Mouse (Mus musculus): ENCODE results near the gene Pcbp3. TPM values are rescaled to one million over a fixed set of nuclear protein-coding genes. Genes with fewer than 3 reads are reported as not detected.
A peak's percentile ranks its signal among the peaks of the same experiment; 100 is the strongest.

The Pcbp3 gene
- polyA plus RNA-seq, 1 experiment from 2014 or later = 12.6 TPM

DNA sequence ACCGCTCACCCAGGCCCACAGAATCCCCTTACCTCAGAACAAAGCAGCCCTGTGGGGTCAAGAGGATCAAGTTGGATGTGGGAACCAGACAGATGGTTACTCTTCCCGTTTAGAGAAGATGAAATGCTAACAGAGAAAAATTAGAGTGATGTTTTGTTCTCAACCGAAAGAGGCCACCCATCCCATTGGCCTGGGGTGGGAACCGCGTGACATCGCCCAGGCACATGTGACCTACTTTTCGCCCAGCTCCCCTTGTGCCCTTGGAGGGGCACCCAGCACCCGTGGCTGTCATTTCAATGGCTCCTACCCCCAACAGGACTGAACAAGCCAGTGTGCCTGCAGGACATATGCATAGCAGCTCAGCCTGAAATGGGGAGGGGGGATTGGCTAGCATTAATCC, 139.0 kb downstream of the Pcbp3 start:
- H3K4me2 ChIP-seq = no peak overlapping the region
- no peak overlapping the region for H3K4me3 ChIP-seq
- no peaks in the 10 kb centered on the region for H3K36me3 ChIP-seq
- no peaks in the 10 kb centered on the region for H3K4me1 ChIP-seq (replicated peaks)
- ATAC-seq (ENCODE audit: insufficient number of reproducible peaks, low FRiP score) = no peak
- 81% methylated on average over 8 of the region's 8 CpGs for WGBS
- H3K27me3 ChIP-seq (replicated peaks) = no peaks in the 10 kb centered on the region
- no peak overlapping the region for H3K27ac ChIP-seq (ENCODE audit: poor library complexity, severe bottlenecking)
- no peaks in the 10 kb centered on the region for H3K9me3 ChIP-seq (replicated peaks)
- H3K9ac ChIP-seq = no peak overlapping the region

DNA sequence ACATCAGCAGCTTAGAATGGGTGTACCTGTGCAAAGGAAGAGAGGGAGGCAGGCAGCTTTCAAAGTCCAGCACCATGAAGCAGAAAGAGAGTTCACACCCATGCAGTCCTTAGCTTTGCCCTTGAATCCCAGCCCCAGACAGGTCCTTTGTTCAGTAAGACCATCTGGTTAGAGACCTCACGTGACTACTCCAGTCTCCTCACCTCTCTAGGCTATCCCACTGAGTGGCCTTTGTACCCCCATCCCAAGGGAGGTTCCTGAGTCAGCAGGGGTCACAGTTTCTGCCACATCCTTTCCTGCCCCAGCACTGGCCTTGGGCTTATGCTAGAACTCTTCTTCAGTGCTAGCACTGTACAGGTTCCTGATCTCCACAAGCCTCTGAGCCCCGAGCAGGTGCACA, 142.4 kb downstream of the Pcbp3 start:
- WGBS = 58% methylated on average over 2 of the region's 2 CpGs
- Histone ChIP-seq H3K4me1 (replicated peaks) (peaks cover 9% of the 10 kb centered on the region; the same call in 1 of the 2 replicates), H3K4me2 (no peak overlapping the region), H3K9me3 (replicated peaks) (no peaks in the 10 kb centered on the region), H3K4me3 (no peak overlapping the region), H3K9ac (no peak overlapping the region), H3K36me3 (no peaks in the 10 kb centered on the region), H3K27ac (ENCODE audit: poor library complexity, severe bottlenecking) (no peak overlapping the region), H3K27me3 (replicated peaks) (no peaks in the 10 kb centered on the region)
- no peak for ATAC-seq (ENCODE audit: insufficient number of reproducible peaks, low FRiP score)

- 85% methylated on average over 2 of the region's 2 CpGs for WGBS
- Histone ChIP-seq H3K9ac (no peak overlapping the region), H3K27me3 (replicated peaks) (no peaks in the 10 kb centered on the region), H3K36me3 (no peaks in the 10 kb centered on the region), H3K27ac (ENCODE audit: poor library complexity, severe bottlenecking) (no peak overlapping the region), H3K4me3 (no peak overlapping the region), H3K4me1 (replicated peaks) (peaks cover 11% of the 10 kb centered on the region), H3K9me3 (replicated peaks) (no peaks in the 10 kb centered on the region), H3K4me2 (no peak overlapping the region)
- ATAC-seq (ENCODE audit: insufficient number of reproducible peaks, low FRiP score) = no peak
Observed at GRCm38 (mm10) chr10:76818337-76818736, 143.3 kb downstream of the Pcbp3 start.

GRCm38 (mm10) chr10:76816930-76817329, 144.8 kb downstream of the Pcbp3 start:
- WGBS = 73% methylated on average over 1 of the region's 1 CpGs
- no peak for ATAC-seq (ENCODE audit: insufficient number of reproducible peaks, low FRiP score)
- H3K4me2 ChIP-seq = no peak overlapping the region

DNA sequence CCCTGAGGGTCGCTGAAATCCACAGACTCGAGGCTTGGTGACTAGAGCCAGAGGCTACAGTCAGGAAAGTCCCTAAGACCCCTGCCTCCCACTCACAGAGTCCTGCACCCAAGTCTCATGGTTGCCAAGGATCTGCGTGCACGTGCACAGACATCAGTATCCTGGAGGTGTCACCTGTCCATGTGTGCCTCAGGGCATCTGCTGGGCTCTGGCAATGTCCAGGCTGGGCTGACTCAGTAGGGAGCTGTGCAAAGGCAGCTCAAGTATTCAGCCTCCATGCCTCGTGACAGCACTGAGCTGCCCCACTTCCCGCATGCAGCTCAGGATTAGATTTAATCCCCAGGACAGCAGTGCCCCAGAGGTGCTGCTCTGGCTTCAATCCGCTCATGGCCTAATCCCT, 145.3 kb downstream of the Pcbp3 start:
- Histone ChIP-seq H3K4me3 (no peak overlapping the region), H3K27me3 (replicated peaks) (no peaks in the 10 kb centered on the region), H3K27ac (ENCODE audit: poor library complexity, severe bottlenecking) (no peak overlapping the region), H3K4me1 (replicated peaks) (peaks cover 13% of the 10 kb centered on the region), H3K9ac (no peak overlapping the region), H3K9me3 (replicated peaks) (no peaks in the 10 kb centered on the region), H3K36me3 (no peaks in the 10 kb centered on the region), H3K4me2 (no peak overlapping the region)
- ATAC-seq (ENCODE audit: insufficient number of reproducible peaks, low FRiP score) = no peak
- whole genome bisulfite sequencing = 59% methylated on average over 7 of the region's 7 CpGs

More at GRCm38 (mm10) chr10:76816930-76817329, 144.8 kb downstream of the Pcbp3 start:
- peaks cover 13% of the 10 kb centered on the region for H3K4me1 ChIP-seq (replicated peaks)
- no peak overlapping the region for H3K4me3 ChIP-seq
- H3K9me3 ChIP-seq (replicated peaks) = no peaks in the 10 kb centered on the region
- H3K36me3 ChIP-seq = no peaks in the 10 kb centered on the region
- H3K27ac ChIP-seq (ENCODE audit: poor library complexity, severe bottlenecking) = no peak overlapping the region
- no peaks in the 10 kb centered on the region for H3K27me3 ChIP-seq (replicated peaks)
- H3K9ac ChIP-seq = no peak overlapping the region

- no peaks in the 10 kb centered on the region for H3K36me3 ChIP-seq
- H3K4me2 ChIP-seq = no peak overlapping the region
- H3K27ac ChIP-seq (ENCODE audit: poor library complexity, severe bottlenecking) = no peak overlapping the region
- ATAC-seq (ENCODE audit: insufficient number of reproducible peaks, low FRiP score) = no peak
- WGBS = 62% methylated on average over 4 of the region's 4 CpGs
- H3K4me3 ChIP-seq = no peak overlapping the region
- H3K4me1 ChIP-seq (replicated peaks) = peaks cover 13% of the 10 kb centered on the region
- H3K9me3 ChIP-seq (replicated peaks) = no peaks in the 10 kb centered on the region
- H3K27me3 ChIP-seq (replicated peaks) = no peaks in the 10 kb centered on the region
- H3K9ac ChIP-seq = no peak overlapping the region
Observed at GRCm38 (mm10) chr10:76815481-76815880, 146.2 kb downstream of the Pcbp3 start.

- Histone ChIP-seq H3K9ac (no peak overlapping the region), H3K4me3 (no peak overlapping the region), H3K27me3 (replicated peaks) (no peaks in the 10 kb centered on the region), H3K4me2 (no peak overlapping the region), H3K27ac (ENCODE audit: poor library complexity, severe bottlenecking) (no peak overlapping the region), H3K4me1 (replicated peaks) (peaks cover 18% of the 10 kb centered on the region), H3K9me3 (replicated peaks) (no peaks in the 10 kb centered on the region), H3K36me3 (no peaks in the 10 kb centered on the region)
- 81% methylated on average over 8 of the region's 8 CpGs for WGBS
- no peak for ATAC-seq (ENCODE audit: insufficient number of reproducible peaks, low FRiP score)
Observed at GRCm38 (mm10) chr10:76814811-76815210, 146.9 kb downstream of the Pcbp3 start.

DNA sequence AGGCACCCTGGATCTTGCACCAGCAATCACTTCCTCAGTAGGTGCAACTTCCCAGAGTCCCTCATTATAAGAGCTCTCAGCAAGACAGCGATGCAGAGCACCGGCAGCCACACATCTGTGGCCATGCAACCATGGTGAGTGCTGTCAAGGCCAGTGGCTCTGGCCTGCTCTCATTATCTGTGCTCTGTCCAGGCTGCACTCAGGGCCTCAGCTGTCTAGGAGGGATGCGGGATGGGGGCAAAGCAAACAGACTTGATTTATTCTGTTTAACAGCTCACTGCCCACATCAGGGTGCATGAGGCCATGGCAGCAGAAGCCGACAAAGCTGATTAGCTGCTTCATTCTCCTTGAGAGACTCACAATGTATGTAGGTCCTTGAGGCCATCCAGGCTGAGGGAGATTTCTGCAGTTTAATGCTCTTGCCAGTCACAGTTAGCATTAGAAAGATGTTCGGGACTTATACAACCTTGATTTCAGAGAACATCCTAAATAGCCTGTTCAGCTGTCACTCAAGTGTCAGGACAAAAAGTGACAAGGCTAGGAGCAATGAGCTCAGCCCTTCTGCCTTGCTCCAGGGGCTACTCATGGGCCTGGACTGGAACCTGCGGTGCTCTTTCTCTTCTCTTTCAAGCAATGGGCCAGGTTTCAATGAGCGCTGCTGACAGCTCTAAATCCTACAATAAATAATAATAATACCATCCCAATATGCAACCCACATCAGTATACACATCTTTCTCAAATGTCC, 151.6 kb downstream of the Pcbp3 start:
- Histone ChIP-seq H3K4me2 (no peak overlapping the region), H3K9ac (no peak overlapping the region), H3K36me3 (no peaks in the 10 kb centered on the region), H3K4me1 (replicated peaks) (peaks cover 31% of the 10 kb centered on the region), H3K4me3 (no peak overlapping the region), H3K9me3 (replicated peaks) (no peaks in the 10 kb centered on the region), H3K27ac (ENCODE audit: poor library complexity, severe bottlenecking) (no peak overlapping the region), H3K27me3 (replicated peaks) (no peaks in the 10 kb centered on the region)
- WGBS = 67% methylated on average over 7 of the region's 7 CpGs
- ATAC-seq (ENCODE audit: insufficient number of reproducible peaks, low FRiP score) = no peak

DNA sequence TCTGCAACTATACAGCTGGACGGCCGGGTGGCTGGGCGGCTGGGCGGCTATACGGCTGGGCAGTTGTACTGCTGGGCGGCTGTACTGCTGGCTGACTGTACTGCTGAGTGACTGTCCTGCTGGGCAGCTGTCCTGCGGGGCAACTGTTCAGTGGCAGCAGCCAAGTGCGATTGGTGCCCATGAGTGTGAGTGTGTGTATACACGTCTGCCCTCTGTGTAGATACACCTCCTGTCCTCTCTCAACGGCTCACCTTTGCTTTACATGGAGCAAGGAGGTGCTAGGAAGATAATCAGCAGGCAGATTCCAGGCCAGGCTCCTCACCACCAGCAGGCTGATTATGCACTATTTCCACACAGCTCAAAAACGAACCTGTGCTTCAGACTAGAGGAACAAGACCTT, 152.2 kb downstream of the Pcbp3 start:
- no peak overlapping the region for H3K9ac ChIP-seq
- H3K4me1 ChIP-seq (replicated peaks) = peaks cover 31% of the 10 kb centered on the region
- no peaks in the 10 kb centered on the region for H3K9me3 ChIP-seq (replicated peaks)
- H3K36me3 ChIP-seq = no peaks in the 10 kb centered on the region
- no peak overlapping the region for H3K27ac ChIP-seq (ENCODE audit: poor library complexity, severe bottlenecking)
- H3K27me3 ChIP-seq (replicated peaks) = no peaks in the 10 kb centered on the region
- H3K4me3 ChIP-seq = no peak overlapping the region
- ATAC-seq (ENCODE audit: insufficient number of reproducible peaks, low FRiP score) = no peak
- H3K4me2 ChIP-seq = no peak overlapping the region
- 76% methylated on average over 11 of the region's 11 CpGs for WGBS

DNA sequence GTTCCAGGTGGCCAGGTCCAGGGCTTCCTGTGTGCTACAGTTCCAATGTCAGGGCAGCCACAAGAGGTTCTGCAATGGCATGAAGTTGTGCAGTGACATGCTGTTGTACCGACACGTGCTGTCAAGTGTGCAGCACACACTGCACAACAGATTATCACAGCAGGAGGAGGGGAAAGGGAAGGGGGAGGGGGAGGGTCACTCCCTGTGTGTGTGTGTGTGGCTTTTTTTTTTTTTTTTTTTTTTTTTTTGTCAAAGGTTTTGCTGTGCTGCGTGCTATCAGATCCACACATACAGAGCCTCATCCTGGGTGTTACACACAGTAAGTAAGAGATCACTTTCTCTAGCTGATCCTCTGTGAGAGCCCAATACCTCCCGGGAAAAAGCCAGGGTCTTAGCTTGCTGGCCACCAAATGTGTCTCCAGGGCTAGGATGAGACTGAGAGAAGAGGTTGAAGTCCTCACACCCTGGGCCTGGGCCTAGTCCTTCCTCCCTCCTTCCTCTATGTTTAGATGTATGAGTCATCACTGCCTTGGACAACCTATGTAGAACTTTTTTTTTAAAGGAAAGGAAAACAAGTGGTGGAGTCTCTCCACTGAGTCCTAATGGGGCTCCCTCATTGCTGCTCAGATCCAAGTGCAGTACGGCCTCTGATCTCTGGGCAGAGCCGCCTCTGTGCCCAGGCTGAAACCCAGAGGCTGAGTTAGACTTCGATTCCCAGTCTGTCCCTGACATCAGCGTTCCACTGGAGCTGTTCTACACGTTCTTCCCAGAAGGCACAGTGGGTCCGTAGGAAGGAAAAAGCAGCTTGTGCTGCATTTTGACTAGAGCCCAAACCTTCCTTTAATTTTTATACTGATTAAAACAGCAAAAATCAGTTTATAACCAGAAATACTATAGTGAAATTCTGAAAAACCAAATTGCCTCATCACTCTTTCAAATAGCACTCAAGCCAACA, 153.0 kb downstream of the Pcbp3 start:
- no peak overlapping the region for H3K4me3 ChIP-seq
- no peaks in the 10 kb centered on the region for H3K27me3 ChIP-seq (replicated peaks)
- no peaks in the 10 kb centered on the region for H3K9me3 ChIP-seq (replicated peaks)
- H3K4me1 ChIP-seq (replicated peaks) = peaks cover 31% of the 10 kb centered on the region
- no peaks in the 10 kb centered on the region for H3K36me3 ChIP-seq
- peak; percentile 42; the same call in 1 of the 2 replicates for ATAC-seq (ENCODE audit: insufficient number of reproducible peaks, low FRiP score)
- no peak overlapping the region for H3K4me2 ChIP-seq
- H3K9ac ChIP-seq = no peak overlapping the region
- 68% methylated on average over 10 of the region's 10 CpGs for WGBS
- no peak overlapping the region for H3K27ac ChIP-seq (ENCODE audit: poor library complexity, severe bottlenecking)

GRCm38 (mm10) chr10:76802500-76802885, 159.2 kb downstream of the Pcbp3 start:
- H3K4me3 ChIP-seq = no peak overlapping the region
- peaks cover 31% of the 10 kb centered on the region for H3K4me1 ChIP-seq (replicated peaks)
- no peaks in the 10 kb centered on the region for H3K27me3 ChIP-seq (replicated peaks)
- 83% methylated on average over 4 of the region's 4 CpGs for WGBS
- no peak overlapping the region for H3K4me2 ChIP-seq
- no peak for ATAC-seq (ENCODE audit: insufficient number of reproducible peaks, low FRiP score)
- no peaks in the 10 kb centered on the region for H3K9me3 ChIP-seq (replicated peaks)
- H3K36me3 ChIP-seq = no peaks in the 10 kb centered on the region
- H3K9ac ChIP-seq = no peak overlapping the region
- H3K27ac ChIP-seq (ENCODE audit: poor library complexity, severe bottlenecking) = no peak overlapping the region

Data from heart, embryonic 12.5 days (tissue).